Comparison of ENCODE assay signal across 9 mouse cellular contexts in the genomic region with DNA sequence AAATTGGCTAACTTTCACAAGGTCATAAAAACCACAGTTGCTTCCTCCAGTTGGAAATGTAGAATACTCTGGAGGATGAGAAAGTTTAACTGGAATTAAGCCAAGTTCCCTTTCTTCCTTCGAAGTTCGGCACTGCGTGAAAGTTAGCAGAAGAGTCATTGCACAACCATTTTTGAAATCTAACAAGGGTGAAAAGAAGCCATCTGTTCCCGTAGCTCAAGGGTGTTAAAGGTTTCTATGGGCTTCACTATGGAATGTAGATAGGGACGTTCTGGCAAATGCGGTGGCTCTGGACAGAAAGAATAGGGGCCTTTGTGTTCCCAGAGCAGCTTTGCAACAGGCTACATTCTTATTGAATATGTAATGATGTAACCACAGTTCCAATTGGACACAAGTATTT. TPM values are rescaled to one million over a fixed set of nuclear protein-coding genes. Genes with fewer than 3 reads are reported as not detected.
DNase-seq lines count a peak whose midpoint lies in the region; ATAC-seq lines count a peak whose summit lies in the region.
"Had no signal": no experiment of that assay in that cellular context is flagged by ENCODE, and none has a peak within 500 bp of the region (broad histone marks: within the 10 kb centered on the region; RNA-seq: fewer than 3 reads in every experiment).

No protein-coding gene starts in this region.

- WGBS in kidney, embryonic 16.5 days, result 22% methylated on average over 6 of the region's 6 CpGs
- WGBS in forebrain, embryonic 11.5 days, result 7% methylated on average over 6 of the region's 6 CpGs
- WGBS in intestine, embryonic 15.5 days, result 21% methylated on average over 6 of the region's 6 CpGs

- H3K4me2 ChIP-seq in kidney, embryonic 16.5 days (replicated peaks; ENCODE audit: low read depth, low read length), result peak overlapping the region; percentile 63
- peak overlapping the region; percentile 68 for H3K4me2 ChIP-seq in forebrain, embryonic 11.5 days (ENCODE audit: low read depth, low read length, severe bottlenecking)
- peak overlapping the region; percentile 83 for H3K4me2 ChIP-seq in intestine, embryonic 15.5 days (replicated peaks)

- H3K9me3 ChIP-seq in kidney, embryonic 16.5 days (ENCODE audit: low read length), result no peaks in the 10 kb centered on the region
- H3K9me3 ChIP-seq in forebrain, embryonic 11.5 days (ENCODE audit: control insufficient read depth, low read length), result no peaks in the 10 kb centered on the region
- H3K9me3 ChIP-seq in intestine, embryonic 15.5 days, result no peaks in the 10 kb centered on the region
- H3K9me3 ChIP-seq: G1E had no signal

- ATAC-seq in kidney, embryonic 16.5 days (ENCODE audit: low FRiP score, low TSS enrichment), result no peak
- ATAC-seq in forebrain, embryonic 11.5 days (replicated peaks; ENCODE audit: low FRiP score), result peak; percentile 19
- no peak for ATAC-seq in intestine, embryonic 15.5 days

- H3K9ac ChIP-seq in kidney, embryonic 16.5 days (replicated peaks; ENCODE audit: low read length), result peak overlapping the region; percentile 85
- H3K9ac ChIP-seq in forebrain, embryonic 11.5 days (ENCODE audit: low read length), result peak overlapping the region; percentile 95
- no peak overlapping the region for H3K9ac ChIP-seq in intestine, embryonic 15.5 days

- DNase-seq in kidney, adult 18-20 months, result no peak
- no peak for DNase-seq in forebrain, embryonic 11.5 days (ENCODE audit: low spot score)
- peak; percentile 37 for DNase-seq in neural tube, embryonic 10.5 days (ENCODE audit: extremely low spot score, low spot score)
- no peak for DNase-seq in spleen, postnatal 10 days (ENCODE audit: low spot score in 2 of 2)
- DNase-seq in layer of hippocampus, adult 9-10 months (ENCODE audit: low spot score), result no peak
- no peak for DNase-seq in thymus, adult 18-20 months

- H3K27ac ChIP-seq in kidney, embryonic 16.5 days (ENCODE audit: low read length), result no peak overlapping the region; the same call in 1 of the 2 replicates
- peak overlapping the region; percentile 98 for H3K27ac ChIP-seq in forebrain, embryonic 11.5 days (ENCODE audit: low read depth, low read length)
- 0 out of 2 replicates have a peak overlapping the region, but pooled peaks have one; percentile 97 for H3K27ac ChIP-seq in intestine, embryonic 15.5 days

- H3K4me1 ChIP-seq in kidney, embryonic 16.5 days (ENCODE audit: insufficient read depth, low read length), result peaks cover 20% of the 10 kb centered on the region
- peaks cover 15% of the 10 kb centered on the region; the same call in 1 of the 2 replicates for H3K4me1 ChIP-seq in forebrain, embryonic 11.5 days (replicated peaks; ENCODE audit: control insufficient read depth, insufficient read depth, low read length)
- peaks cover 3% of the 10 kb centered on the region for H3K4me1 ChIP-seq in intestine, embryonic 15.5 days (replicated peaks)

- H3K27me3 ChIP-seq in kidney, embryonic 16.5 days (ENCODE audit: insufficient read depth, low read length), result no peaks in the 10 kb centered on the region
- H3K27me3 ChIP-seq in forebrain, embryonic 11.5 days (ENCODE audit: control insufficient read depth, insufficient read depth, low read length), result no peaks in the 10 kb centered on the region
- no peaks in the 10 kb centered on the region; the same call in 1 of the 2 replicates for H3K27me3 ChIP-seq in intestine, embryonic 15.5 days (replicated peaks)

- H3K36me3 ChIP-seq in kidney, embryonic 16.5 days (ENCODE audit: insufficient read depth, low read length), result peaks cover 25% of the 10 kb centered on the region
- H3K36me3 ChIP-seq in forebrain, embryonic 11.5 days (ENCODE audit: control insufficient read depth, insufficient read depth, low read length), result peaks cover 21% of the 10 kb centered on the region
- 0 out of 2 replicates have a peak, but pooled peaks cover 6% of the 10 kb centered on the region for H3K36me3 ChIP-seq in intestine, embryonic 15.5 days

- H3K4me3 ChIP-seq in kidney, embryonic 16.5 days (ENCODE audit: low read length), result peak overlapping the region; percentile 77
- peak overlapping the region; percentile 94 for H3K4me3 ChIP-seq in forebrain, embryonic 11.5 days (ENCODE audit: low read depth, low read length)
- H3K4me3 ChIP-seq in intestine, embryonic 15.5 days (replicated peaks), result peak overlapping the region; percentile 67

RNA-seq across cellular contexts. Expression of gene Vim, which starts 2.2 kb away (rescaled TPM):
- polyA plus RNA-seq in kidney, embryonic 16.5 days (2015; fragmentation: Nextera tagmentation; extraction: Ambion mirVana), result 489 and 497 TPM in 2 replicates
- polyA plus RNA-seq in forebrain, embryonic 11.5 days (2014; fragmentation: Nextera tagmentation; extraction: Ambion mirVana), result 1,259 and 1,264 TPM in 2 replicates
- polyA plus RNA-seq in intestine, embryonic 15.5 days (2015; fragmentation: Nextera tagmentation; extraction: Ambion mirVana), result 442 and 454 TPM in 2 replicates

RNA-seq across cellular contexts. Expression of gene Trdmt1, which starts 31.5 kb away (rescaled TPM):
- polyA plus RNA-seq in kidney, embryonic 16.5 days (2015; fragmentation: Nextera tagmentation; extraction: Ambion mirVana), result 13.4 and 14.2 TPM in 2 replicates
- 9.4 and 9.5 TPM in 2 replicates for polyA plus RNA-seq in forebrain, embryonic 11.5 days (2014; fragmentation: Nextera tagmentation; extraction: Ambion mirVana)
- polyA plus RNA-seq in intestine, embryonic 15.5 days (2015; fragmentation: Nextera tagmentation; extraction: Ambion mirVana), result 8.1 and 10.0 TPM in 2 replicates
